ENCODE assay signal across 8 mouse cellular contexts in the genomic region with DNA sequence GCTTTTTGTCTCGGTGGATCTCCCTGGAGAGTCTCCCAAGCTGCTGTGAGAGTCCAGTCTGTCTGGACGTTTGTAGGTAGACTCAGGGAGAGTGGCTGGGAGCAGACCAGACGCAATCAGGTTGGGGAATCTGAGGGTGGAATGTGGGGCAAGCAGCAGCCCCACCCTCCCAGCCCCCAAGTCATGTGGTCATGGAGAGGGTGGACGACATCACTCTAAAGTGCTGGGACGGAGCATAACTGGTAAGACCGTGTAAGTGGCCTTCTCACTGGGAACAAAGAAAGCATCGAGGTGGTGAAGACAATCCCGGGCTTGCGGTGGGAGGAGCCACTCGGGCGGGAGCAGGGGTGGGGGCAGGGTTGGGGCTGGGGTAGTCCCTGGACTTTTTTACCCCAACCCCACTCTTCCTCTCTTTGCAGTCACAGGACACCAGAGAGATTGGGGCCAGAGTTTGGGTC. TPM values are rescaled to one million over a fixed set of nuclear protein-coding genes. Genes with fewer than 3 reads are reported as not detected.
A peak's percentile ranks its signal among the peaks of the same experiment; 100 is the strongest.
DNase-seq lines count a peak whose midpoint lies in the region; ATAC-seq and TF ChIP-seq lines count a peak whose summit lies in the region.

No protein-coding gene starts in this region.

- peak overlapping the region; percentile 39; the same call in 1 of the 2 replicates for H3K4me2 ChIP-seq in hindbrain, postnatal 0 days (ENCODE audit: low read depth, low read length)
- H3K4me2 ChIP-seq in midbrain, embryonic 13.5 days (replicated peaks): peak overlapping the region; percentile 41

- no peaks in the 10 kb centered on the region for H3K4me1 ChIP-seq in hindbrain, postnatal 0 days (ENCODE audit: insufficient read depth, low read length)
- peaks cover 20% of the 10 kb centered on the region for H3K4me1 ChIP-seq in midbrain, embryonic 13.5 days (replicated peaks)

- no peaks in the 10 kb centered on the region for H3K36me3 ChIP-seq in hindbrain, postnatal 0 days (ENCODE audit: insufficient read depth, low read length)
- H3K36me3 ChIP-seq in midbrain, embryonic 13.5 days: no peaks in the 10 kb centered on the region

- H3K9me3 ChIP-seq in hindbrain, postnatal 0 days (ENCODE audit: low read length): no peaks in the 10 kb centered on the region
- no peaks in the 10 kb centered on the region for H3K9me3 ChIP-seq in midbrain, embryonic 13.5 days

- peak; percentile 50; the same call in 1 of the 2 replicates for ATAC-seq in frontal cortex, adult (ENCODE audit: low TSS enrichment)
- ATAC-seq in hindbrain, postnatal 0 days: no peak
- ATAC-seq in midbrain, embryonic 13.5 days: peak; percentile 44
- ATAC-seq in granulocyte monocyte progenitor cell, adult 5-6 weeks (replicated peaks; ENCODE audit: poor library complexity, severe bottlenecking): no peak

- whole genome bisulfite sequencing in hindbrain, postnatal 0 days: 6% methylated on average over 11 of the region's 11 CpGs
- WGBS in midbrain, embryonic 13.5 days: 3% methylated on average over 11 of the region's 11 CpGs

- no peak overlapping the region for H3K27ac ChIP-seq in hindbrain, postnatal 0 days
- H3K27ac ChIP-seq in midbrain, embryonic 13.5 days: no peak overlapping the region

- 0 out of 2 replicates have a peak overlapping the region, but pooled peaks have one; percentile 11 for H3K4me3 ChIP-seq in hindbrain, postnatal 0 days (ENCODE audit: low read length)
- peak overlapping the region; percentile 16 for H3K4me3 ChIP-seq in midbrain, embryonic 13.5 days (replicated peaks)

- H3K27me3 ChIP-seq in hindbrain, postnatal 0 days (ENCODE audit: insufficient read depth, low read length): no peaks in the 10 kb centered on the region
- 0 out of 2 replicates have a peak, but pooled peaks cover 11% of the 10 kb centered on the region for H3K27me3 ChIP-seq in midbrain, embryonic 13.5 days

- H3K9ac ChIP-seq in hindbrain, postnatal 0 days (replicated peaks; ENCODE audit: low read length): 0 out of 2 replicates have a peak overlapping the region, but pooled peaks have one; percentile 13
- H3K9ac ChIP-seq in midbrain, embryonic 13.5 days (replicated peaks): peak overlapping the region; percentile 49; the same call in 1 of the 2 replicates

- DNase-seq in frontal cortex, postnatal 14 days (ENCODE audit: low spot score in 2 of 2): no peak
- DNase-seq in brain, embryonic 14.5 days (ENCODE audit: low read depth): peak; percentile 34
- no peak for DNase-seq in hindbrain, postnatal 0 days (ENCODE audit: low spot score)
- DNase-seq in adrenal gland, postnatal 25 days: no peak
- no peak for DNase-seq in adrenal gland, postnatal 4 days (ENCODE audit: low spot score in 2 of 2)

- TF ChIP-seq POLR2A in brain, embryonic 14.5 days (IDR thresholded peaks at IDR 0.05; ENCODE audit: borderline replicate concordance, extremely low read depth, insufficient read depth, insufficient read length, poor library complexity, severe bottlenecking): no peak

- TF ChIP-seq CTCF in brain, embryonic 14.5 days (IDR thresholded peaks at IDR 0.05; ENCODE audit: borderline replicate concordance, extremely low read depth, insufficient read depth, insufficient read length): no peak
- no peak for TF ChIP-seq CTCF in hindbrain, postnatal 0 days (IDR thresholded peaks at IDR 0.05; ENCODE audit: low read depth)

RNA-seq across cellular contexts. Expression of a gene that starts 45.4 kb away (rescaled TPM):
- 86.0 and 115 TPM in 2 replicates for polyA plus RNA-seq in brain, embryonic 14.5 days (2012; rRNA removed)
- 37.5 and 47.1 TPM in 2 replicates for total RNA-seq in hindbrain, postnatal 0 days (2014; rRNA removed)
- polyA plus RNA-seq in hindbrain, postnatal 0 days (2015; fragmentation: Nextera tagmentation; extraction: Ambion mirVana): 11.1 and 14.1 TPM in 2 replicates
- 2.5 and 5.1 TPM in 2 replicates for polyA plus RNA-seq in midbrain, embryonic 13.5 days (2015; fragmentation: Nextera tagmentation; extraction: Ambion mirVana)
- total RNA-seq in adrenal gland, postnatal 25 days (2021): 61.3 and 81.5 TPM in 2 replicates
- total RNA-seq in granulocyte monocyte progenitor cell, adult 5-6 weeks (2014; fragmentation: Nextera tagmentation): 28.7 and 36.3 TPM in 2 replicates
- total RNA-seq in granulocyte monocyte progenitor cell, adult 5-6 weeks (2017): 0.95 and 4.7 TPM in 2 replicates
- 10 to 100 TPM; 81.3 to 94.6 TPM for total RNA-seq in adrenal gland, postnatal 4 days (2021)

Comparison
In these comparisons a context has a peak if more than half of its experiments do, and no peak if none do; other contexts are left out.
1. ATAC-seq: peak in frontal cortex, adult (single experiment) and midbrain, embryonic 13.5 days (single experiment); none in hindbrain, postnatal 0 days (single experiment) and granulocyte monocyte progenitor cell, adult 5-6 weeks (single experiment).